Mouse (Mus musculus) myocyte (in vitro differentiated cells): ENCODE results near the gene Gm45337.
"Not testable (repeated sequence)": the region's sequence is repeated elsewhere in the genome, so short reads cannot be mapped to it uniquely, and the experiment has no call there.

Experiments used
- POLR2A ChIP-seq: IDR thresholded peaks from one replicate; pipeline ENCODE4 v1.6.1; 2011; ENCODE audit warnings: low read depth, mild to moderate bottlenecking, control low read depth, moderate library complexity; ENCODE audit not compliant: insufficient read length
- USF1 ChIP-seq: IDR thresholded peaks from one replicate; pipeline ENCODE4 v1.6.1; 2011; ENCODE audit warnings: low read depth, mild to moderate bottlenecking, control low read depth, moderate library complexity

GRCm38 (mm10) chr7:142135934-142136333 lies 8.5 kb downstream of the Gm45337 start, which contains the start of gene Gm39115:
- TF ChIP-seq POLR2A, USF1: not testable (repeated sequence)
